Mouse (Mus musculus) fibroblast of lung, adult 2 months (primary cell): ENCODE results near the gene Sae1.

Source experiments
- DNase-seq: peaks from one replicate; pipeline ENCODE4 v3.0.0-alpha.2; 2011; ENCODE audit warnings: low read depth

Sae1 gene

DNA sequence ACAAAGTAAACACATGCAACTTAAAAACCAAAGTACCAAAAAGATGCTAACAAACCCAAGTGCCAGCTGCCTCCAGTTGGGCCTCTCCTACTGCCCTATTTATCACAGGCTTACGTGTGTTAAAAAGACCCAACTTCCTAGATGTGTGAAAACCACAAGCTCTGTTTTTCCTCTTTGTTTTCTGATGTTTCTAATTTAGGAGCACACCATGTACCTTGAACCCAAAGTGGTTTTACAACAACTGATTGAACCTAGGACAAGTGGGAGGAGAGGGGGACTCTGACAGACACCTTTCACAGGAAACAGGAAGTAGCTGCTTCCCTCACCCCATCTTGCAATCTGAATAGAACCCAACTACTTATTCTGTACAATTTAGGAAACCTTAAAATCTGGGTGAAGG is 23.3 kb downstream of the Sae1 start:
- DNase-seq, result no peak

DNA sequence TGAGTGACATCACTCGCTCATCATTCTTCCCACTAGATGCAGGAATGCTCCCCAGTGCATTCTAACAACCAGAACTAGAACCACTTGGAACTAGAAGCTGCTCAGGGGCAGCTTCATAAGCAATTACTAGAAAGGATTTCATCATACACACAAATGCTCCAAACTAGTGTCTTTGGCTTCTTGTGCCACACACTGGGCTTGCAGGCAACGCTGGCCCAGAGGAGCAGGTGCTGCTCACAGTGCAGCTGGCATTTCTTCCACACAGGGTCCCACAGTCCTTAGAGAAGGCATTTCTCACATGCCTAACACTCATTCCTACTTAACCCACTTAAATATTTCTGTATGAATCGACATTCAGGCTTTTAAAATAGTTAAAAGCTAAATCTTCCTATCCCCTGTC is 30.0 kb downstream of the Sae1 start:
- DNase-seq, result no peak

DNA sequence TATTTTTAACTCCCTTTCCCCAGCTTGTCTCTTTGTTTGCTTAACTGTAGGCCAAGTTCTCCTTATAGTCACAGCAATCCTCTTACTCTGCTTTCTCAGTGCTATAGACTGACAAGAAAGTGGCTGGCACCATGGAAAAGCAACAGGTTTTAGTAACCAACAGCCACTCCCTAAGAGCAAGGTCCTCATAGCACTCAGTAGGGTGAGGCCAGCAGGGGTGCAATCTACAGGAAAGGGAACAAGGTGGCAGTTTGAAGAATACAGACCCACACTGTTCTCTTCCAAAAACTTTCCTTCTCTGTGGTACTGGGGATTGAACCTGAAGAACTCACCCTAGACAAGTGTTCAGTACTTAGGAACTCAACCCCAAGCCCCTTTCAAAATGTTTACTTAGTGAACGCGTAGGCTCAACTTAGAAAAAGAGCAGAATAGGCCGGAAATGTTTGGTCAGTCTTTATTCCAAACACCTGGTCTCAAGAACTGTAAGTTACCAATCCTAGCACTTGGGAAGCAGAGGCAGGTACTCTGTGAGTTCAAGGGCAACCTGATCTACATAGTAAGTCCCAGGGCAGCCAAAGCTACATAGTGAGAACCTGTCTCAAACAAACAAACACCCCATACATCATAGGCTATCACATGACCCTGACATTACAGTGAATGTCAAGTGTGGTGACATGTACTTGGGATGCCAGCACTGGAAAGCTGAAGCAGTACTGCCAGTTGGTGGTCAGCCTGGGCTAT is 31.6 kb downstream of the Sae1 start:
- no peak for DNase-seq

DNA sequence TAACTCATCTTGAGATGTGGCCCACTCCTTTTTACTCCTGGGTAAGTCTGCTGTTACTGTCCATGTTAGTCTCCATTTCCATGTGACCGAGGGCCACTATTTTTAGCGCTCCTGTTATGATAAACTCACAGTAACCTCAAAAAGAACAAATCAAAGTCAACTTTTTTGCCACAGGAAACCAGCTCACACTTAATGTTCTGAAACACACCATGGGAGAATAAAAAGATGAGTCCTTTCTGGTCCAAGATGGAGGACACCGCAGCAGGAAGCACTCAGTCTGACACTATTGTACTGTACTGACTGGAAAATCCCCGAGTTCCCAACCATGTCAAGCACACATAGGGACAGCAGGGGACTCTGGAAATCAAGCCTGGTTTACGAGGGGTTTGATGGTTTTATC is 37.6 kb downstream of the Sae1 start:
- no peak for DNase-seq

DNA sequence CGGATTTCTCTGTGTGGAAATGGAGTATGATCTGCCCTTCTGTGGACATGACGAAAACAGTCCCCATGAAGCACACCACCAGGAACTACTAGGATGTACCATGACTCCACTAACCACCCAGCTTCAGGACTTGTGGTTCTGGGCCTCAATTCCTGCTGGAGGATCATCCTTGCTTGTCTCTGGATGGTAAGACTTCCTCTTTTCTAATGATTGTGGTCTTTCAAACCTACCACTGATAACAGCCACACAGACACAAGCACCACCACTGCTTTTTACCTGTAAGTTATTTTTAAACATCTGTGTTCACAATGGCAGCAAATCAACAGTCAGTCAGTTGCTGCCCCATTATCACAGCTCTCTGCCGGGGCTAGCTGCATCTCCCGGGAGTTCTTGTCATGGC is 42.3 kb downstream of the Sae1 start:
- DNase-seq, result no peak

DNA sequence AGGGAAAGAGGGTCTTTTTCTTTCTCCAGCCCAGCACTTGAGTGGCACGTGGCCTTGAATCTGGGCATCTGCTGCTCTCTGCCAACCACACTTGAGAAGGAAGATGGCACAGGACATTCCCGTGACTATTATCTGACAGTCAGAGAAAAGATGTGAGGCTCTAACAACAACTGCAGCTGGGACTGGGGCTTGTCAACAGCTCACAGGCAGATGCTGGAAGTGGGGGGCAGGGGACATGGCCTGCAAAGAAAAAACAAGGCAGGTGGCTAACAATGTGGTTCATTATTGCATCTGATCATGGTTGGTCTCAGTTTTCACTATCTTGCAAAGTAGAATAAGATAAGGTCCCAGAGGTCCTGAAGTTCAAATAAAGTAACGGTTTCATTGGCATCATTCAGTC is 43.0 kb downstream of the Sae1 start:
- no peak for DNase-seq

DNA sequence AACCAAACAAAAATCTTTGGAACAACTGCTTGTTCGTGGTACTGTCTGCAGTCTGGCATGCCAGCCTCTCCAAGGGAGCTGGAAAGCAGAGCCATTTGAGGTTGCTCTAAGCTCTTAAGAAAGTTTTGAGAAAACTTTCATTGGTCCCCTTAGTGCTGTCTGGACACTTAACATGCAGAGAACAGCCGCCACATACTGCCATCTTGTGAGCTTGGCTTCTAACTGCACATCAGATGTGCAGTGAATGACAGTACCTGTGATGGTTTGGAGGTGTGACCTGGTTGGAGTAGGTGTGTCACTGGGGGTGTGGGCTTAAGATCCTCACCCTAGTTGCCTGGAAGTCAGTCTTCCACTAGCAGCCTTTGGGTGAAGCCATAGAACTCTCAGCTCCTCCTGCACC is 49.9 kb downstream of the Sae1 start:
- no peak for DNase-seq

DNA sequence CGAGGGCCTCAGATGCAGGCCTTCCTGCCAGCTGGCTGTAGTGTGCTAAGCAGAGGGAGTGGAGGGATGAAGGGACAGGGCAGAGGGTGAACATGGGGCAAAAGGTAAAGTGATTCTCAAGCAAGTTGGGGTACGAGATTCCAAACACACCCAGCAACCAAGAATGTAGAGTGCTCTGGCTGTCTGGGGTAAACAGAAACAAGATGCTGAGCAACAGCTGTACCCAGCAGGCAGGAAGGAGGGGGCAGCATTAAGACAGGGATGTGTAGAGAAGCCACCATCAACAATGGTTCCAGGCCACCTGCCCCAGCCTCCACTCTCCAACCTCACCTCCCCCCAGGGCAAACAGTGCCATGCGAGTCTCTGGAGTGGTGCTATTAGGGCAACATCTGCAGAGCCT is 58.5 kb downstream of the Sae1 start:
- no peak for DNase-seq

DNA sequence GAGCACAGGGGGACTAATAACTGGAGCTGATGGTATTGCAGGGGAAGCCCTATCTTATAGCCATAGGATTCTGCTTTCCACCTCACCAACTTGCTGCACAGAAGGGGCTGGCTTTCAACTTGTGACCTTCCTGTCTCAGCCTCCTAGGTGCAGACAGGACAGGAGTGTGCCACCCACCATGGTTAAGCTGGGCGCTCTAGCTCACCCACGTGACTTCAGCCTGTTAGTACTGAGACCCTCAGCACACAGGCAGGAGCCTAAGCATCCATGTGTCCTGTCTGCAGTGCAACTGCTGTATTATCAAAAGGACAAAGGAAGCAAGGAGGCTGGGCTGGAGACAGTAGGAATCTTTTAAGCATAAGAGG is 61.0 kb downstream of the Sae1 start:
- no peak for DNase-seq

DNA sequence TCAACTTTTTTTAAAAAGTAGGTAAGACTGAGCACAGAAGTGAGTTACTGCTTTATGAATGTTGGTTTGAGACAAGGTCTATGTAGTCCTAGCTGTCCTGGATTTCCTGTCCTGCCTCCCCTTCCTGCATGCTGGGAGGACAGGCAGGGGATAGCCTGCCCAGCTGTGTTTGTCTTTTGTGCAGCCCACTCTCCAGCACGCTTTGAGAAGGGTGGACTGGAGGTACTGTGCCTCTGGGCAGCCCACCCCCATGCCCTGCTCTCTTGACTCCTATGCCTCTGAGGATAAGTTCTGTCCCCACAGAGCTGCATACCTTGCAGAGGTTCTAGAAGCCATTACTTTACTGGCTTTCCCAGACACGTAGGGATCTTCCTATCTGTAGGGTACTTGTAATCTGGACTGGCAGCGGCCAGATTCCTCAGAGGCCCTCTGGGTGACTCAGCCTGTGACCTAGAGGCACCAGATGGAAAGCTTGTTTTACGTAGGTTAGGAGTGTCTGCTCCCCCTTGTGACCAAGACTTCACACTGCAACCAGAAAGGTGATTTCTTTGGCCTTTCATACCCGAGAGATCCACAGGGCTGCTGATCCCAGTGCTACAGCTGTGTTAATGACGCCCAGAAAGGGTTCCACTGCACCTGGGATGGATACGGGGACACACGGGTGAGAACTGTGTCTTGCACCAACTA is 61.5 kb downstream of the Sae1 start:
- peak; percentile 67 for DNase-seq

DNA sequence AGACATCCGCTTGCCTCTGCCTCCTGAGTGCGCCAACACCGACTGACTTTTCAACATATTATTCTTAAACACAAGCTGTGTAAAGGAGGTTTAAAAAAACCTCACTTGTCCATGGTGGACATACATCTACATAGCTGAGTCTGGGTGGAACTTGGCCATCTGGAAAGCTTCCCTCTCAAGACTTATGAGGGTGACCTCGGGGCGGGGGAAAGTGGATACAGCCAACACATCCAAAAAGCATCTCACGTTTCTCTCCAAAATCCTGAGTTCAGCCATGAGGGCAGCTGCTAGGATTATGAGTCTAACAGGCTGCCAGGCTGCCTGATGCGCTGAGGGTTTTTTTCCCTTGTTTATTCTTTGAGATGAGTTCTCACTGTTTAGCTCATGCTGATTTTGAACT is 62.9 kb downstream of the Sae1 start:
- DNase-seq, result no peak

DNA sequence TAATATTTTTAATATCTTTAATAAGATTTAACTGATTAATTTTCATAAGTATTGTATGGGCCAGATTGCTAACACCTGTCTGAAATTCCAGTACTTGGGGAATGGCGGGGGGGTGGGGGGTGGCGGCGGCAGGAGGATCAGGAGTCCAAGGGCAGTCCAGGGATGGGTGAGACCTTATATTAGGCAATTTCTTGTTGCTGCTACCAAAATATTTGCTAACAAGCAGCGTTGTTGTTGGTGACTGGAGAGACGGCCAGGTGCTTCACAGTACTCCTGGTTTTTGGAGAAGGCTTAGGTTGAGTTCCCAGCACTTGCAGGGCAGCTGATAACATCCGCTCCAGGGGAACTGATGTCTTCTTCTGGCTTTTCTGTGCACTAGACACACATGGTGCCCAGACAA is 67.1 kb downstream of the Sae1 start:
- DNase-seq, result no peak

DNA sequence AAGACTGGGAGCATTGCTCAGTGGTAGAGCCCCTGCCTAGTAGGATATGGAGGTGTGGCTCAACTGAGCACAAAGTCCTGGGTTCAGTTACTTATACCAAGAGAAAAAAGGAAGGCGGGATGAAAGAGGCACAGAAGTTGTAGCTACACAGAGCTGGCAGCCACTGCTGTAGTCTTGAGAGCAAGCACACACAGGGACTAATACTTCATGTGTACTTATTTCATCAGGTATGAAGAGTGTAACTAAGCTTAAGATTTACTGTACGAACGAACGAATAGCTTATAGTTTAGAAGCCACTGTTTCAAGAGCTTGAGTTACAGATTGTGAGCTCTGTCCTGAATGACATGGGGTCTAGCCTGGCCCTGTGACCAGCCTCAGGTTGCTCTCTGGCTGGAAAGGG is 68.4 kb downstream of the Sae1 start:
- no peak for DNase-seq

DNA sequence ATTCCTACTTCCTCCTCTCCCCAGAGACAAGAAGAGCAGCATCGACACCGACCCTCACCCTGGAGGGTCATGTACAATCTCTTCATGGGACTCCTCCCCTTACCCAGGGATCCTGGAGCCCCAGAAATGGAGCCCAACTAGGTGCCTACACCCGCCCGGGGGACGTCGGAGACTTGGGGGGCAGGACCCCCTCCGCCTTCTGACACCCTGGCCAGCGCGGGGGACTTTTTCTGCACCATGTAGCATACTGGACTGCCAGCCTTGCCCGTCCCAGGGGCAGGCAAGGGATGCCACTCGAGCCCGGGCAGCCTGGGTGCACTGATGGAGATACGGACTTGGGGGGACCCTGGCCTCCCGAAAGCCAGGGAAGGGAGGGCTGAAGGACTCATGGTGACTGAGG is 70.5 kb downstream of the Sae1 start:
- no peak for DNase-seq

DNA sequence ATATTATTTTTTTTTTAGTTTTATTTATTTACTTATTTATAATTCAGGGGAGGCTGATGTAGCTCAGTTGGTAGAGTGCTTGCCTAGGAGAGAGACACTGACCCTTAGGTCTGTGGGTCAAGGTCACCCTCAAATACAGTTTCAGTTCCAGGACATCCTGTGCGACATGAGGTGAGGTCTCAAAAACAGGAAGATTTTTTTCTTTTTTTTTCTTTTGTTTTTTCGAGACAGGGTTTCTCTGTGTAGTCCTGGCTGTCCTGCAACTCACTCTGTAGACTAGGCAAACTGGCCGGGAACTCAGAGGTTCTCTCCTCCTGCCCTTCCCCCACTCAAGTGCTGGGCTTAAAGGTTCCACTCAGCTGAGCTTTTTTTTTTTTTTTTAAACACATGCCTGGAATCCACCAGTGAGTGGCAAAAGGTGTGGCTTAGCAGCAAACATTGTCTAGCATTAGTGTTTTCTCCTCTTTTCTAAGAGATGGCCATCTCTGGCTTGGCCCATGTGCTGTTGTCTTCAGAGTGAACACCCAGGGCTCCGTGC is 72.3 kb downstream of the Sae1 start:
- DNase-seq, result no peak

DNA sequence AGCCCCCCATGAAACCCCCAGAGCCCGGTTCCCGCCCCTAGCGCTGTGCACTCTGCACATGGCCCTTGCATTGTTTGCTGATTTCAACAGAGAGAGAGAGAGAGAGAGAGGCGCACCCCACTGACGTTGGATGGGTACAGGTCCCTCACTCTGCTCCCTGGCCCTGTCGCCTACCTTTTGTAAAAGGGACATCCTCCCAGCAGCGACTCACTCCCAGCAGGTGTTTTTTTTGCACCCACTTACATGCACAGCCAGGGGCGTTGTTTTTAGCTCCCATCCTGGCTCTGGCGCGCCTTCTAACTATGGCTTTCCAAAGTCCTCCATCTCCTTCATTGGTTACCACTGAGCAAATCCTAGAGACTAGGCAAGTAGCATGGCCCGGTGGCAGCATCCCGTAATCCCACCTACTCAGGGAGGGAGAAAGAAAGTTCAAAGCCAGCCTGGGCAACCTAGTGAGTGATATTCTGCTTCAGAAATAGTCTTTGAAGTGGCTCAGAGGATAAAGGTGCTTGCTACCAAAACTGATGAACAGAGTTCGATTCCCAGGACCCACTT is 73.3 kb downstream of the Sae1 start:
- no peak for DNase-seq

DNA sequence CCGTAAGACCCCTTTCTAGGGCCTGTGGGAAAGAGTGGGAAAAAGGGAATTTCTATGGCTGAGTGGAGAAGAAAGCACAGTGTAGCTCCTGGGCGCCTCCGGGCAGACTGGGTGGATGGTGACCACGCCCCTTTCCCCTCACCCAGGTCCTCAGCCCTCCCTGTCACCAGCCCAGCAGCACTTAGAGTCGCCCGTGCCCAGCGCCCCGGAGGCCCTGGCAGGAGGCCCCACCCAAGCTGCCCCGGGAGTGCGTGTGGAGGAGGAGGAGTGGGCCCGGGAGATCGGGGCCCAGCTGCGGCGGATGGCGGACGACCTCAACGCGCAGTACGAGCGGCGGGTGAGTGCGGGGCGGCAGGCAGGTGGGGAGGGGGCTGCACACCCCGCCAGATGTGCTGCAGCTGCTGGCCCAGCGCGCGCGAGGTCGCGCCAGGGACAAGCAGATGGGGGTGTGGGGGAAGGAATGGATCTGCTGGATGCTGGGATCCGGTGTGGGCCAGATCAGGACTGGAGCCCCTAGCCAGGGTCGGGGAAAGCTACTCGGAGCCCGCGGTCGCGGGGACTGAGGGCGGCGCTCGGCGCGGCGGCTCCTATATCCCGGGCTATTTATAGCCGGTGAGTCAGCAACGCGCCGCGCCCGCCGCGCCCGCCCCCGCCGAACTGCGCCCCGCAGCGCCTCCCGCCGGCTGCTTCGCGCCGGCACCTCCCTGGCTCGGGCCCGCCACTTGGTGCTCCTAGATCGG is 74.0 kb downstream of the Sae1 start:
- no peak for DNase-seq

DNA sequence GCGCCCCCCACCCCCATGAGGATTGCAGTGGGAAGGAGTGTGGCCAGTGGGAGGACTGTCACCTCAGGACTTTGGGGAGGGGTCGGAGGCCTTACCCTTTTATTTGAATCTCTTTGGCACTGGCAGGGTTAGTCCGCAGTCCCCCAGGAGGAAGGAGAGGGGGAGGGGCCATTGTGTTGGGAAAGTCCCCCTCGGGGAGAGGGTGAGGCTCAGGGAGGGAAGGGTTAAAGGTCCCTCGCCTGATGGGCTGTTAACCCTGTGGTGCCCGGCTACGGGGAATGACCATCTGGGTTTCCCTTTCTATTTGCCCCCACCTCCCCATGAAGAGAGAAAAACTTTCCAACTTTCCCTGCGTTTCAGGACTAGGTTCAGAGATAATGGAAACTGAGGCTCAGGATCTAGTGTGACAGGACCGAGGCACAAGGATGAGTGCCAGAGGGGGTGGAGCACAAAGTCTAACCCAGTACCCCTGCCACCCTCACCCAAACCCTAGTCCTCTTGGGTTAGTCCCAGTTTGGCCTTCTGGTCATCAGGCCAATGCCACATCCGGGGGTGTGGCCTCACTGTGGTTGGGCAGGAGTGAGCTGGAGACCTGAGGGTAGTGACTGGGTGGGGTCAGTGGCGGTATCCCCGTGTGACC is 74.8 kb downstream of the Sae1 start:
- no peak for DNase-seq

DNA sequence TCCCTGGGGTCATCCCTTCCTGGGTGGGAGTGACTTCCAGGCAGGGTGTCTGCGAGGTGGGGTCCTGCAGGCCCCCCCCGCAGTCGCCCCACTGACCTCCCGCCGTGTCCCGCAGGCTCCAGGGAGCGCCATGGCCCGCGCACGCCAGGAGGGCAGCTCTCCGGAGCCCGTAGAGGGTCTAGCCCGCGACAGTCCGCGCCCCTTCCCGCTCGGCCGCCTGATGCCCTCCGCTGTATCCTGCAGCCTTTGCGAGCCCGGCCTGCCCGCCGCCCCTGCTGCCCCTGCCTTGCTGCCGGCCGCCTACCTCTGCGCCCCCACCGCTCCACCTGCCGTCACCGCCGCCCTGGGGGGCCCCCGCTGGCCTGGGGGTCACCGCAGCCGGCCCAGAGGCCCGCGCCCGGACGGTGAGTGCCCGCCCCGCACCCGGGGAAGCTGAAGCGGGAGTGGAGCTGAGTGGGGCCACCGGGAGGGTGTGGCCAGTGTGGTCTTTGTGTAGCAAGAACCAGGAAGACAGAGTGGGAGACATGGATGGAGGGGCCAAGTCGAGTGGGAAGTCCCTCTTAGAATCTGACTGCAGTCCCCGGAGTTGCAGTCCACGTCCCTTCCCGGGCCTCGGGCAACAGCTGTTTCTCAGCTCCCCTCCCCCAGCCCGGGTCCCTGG is 75.5 kb downstream of the Sae1 start:
- DNase-seq, result no peak

DNA sequence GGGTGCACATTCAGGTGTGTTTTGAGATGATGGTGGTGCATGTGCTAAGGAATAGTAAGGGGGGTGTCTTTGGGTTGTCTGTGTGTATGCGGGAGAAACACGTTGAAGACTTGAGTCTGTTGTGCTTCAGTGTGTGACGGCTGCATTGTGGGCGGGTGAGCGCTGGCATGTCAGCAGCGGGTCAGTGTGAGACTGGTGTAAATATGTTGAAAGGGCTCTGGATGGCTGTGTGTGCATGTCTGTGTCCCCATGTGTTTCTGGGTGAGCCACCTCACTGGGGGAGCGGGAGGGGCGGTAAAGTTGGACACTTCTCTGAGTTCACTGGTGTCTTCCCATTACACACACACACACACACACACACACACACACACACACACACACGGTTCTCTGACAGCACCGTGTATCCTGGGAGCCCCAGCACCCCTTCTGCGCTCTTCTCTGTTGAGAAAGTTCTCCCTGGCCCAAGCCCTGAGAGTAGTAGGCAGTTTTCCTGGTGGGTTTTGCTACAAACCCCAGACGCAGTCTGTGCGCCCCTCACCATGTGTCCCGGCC is 76.1 kb downstream of the Sae1 start:
- DNase-seq, result no peak
